Mouse (Mus musculus) monocyte, adult 5-6 weeks (primary cell): ENCODE measurements around the gene Dph3. TPM values are rescaled to one million over a fixed set of nuclear protein-coding genes. Genes with fewer than 3 reads are reported as not detected.
"Not testable (repeated sequence)": the region's sequence is repeated elsewhere in the genome, so short reads cannot be mapped to it uniquely, and the experiment has no call there.

Source experiments
- ATAC-seq: fragments of 153-309, 156-312 bp; replicated peaks from 2 replicates; pipeline ENCODE4 v1.8.0; 2017; ENCODE audit warnings: mild to moderate bottlenecking; ENCODE audit not compliant: low TSS enrichment, insufficient number of reproducible peaks, severe bottlenecking, poor library complexity, low FRiP score
- total RNA-seq: library from RNA; stranded (forward); fragments of 200-1000, 200-491, 200-594 nt; gene quantifications from 3 replicates; pipeline ENCODE4 v1.2.3, GENCODE M21; 2017

The Dph3 gene
- total RNA-seq, 1 experiment from 2014 or later = 102 TPM

- ATAC-seq = no peak
These were observed 5.6 kb upstream of the Dph3 start for GRCm38 (mm10) chr14:32091124-32091523.

- not testable (repeated sequence) for ATAC-seq
These were observed 2.2 kb upstream of the Dph3 start for GRCm38 (mm10) chr14:32087584-32088248.

DNA sequence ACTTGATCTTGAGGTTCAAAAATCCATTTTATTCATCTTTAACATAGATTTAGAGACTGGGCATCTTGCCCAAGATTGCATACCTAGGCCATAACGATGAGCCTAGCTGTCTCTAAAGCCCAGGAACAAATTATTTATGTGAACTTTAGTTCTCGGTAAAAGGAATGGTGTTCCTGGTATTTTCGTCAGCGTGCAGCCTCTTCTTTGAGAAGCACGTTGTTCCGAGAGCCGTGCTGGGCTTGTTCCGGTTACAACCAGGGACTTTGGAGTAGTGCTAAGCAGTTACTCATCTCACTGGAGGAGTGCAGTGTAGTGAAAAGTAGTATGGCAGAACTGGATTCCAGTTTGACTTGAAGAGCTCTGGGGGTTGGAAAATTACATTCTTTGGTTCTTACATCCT, 697 bp upstream of the Dph3 start:
- ATAC-seq = no peak

DNA sequence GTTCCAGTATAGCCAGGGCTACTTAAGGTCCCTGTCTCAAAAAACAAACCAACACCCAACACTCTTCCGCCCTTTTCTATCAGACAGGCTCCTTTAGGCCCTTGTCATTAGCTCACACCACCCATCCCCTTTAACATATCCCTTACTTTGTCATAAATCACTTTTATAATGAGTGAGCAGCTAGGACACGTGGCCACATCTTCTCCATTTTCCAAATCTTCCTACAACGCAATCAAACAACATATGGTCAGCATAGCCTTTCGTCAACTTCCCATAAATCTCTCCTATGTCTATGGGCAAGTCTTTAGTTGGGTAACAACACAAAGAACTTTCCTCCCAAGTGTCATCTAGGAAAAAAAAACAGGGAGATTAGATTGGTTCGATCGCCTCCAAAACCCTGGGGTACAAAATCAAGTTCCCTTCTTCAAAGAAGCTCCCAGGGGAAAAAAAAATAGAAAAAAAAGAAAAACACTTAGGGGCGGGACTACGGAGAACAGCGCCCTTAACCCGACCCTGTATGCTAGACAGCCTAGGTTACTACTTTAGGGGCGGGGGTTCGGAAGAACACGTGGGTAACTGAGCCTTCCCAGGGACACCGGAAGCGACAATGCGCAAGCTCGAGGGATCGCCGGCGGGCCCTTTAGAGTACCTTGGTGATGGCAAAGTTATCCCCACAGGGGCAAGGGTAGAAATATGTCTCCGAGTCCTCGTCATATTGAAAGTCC, 606 bp downstream of the Dph3 start, which contains the start of gene Oxnad1:
Gene Oxnad1 (plus strand): TSS at position 614 of the 725 bp plus-strand sequence.
- ATAC-seq = peak; percentile 77

- ATAC-seq = no peak
These were observed 2.1 kb downstream of the Dph3 start for GRCm38 (mm10) chr14:32083466-32083865.

- no peak for ATAC-seq
These were observed 2.6 kb downstream of the Dph3 start for GRCm38 (mm10) chr14:32082891-32083290.

DNA sequence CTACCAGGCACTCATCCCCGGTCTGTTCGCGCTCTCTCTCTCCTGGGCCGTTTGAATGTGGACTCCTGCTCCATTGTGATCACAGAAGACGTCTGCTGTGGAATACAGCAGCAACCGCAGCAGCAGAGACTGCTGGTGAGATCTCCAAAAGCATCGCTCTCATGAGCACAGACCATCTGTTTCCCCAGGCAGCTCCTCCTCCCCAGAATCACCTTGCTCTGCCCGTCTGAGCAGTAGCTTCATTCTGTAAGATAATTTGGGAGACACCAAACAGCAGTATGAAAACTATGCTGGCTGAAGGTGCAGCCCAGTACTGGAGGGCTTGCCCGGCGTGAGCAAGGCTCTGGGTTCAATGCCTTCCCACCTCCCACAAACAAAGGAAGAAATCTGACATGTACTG, 4.5 kb downstream of the Dph3 start:
- ATAC-seq = no peak

GRCm38 (mm10) chr14:32076896-32077575, 8.5 kb downstream of the Dph3 start:
- ATAC-seq = peak; percentile 55; the same call in 1 of the 2 replicates

DNA sequence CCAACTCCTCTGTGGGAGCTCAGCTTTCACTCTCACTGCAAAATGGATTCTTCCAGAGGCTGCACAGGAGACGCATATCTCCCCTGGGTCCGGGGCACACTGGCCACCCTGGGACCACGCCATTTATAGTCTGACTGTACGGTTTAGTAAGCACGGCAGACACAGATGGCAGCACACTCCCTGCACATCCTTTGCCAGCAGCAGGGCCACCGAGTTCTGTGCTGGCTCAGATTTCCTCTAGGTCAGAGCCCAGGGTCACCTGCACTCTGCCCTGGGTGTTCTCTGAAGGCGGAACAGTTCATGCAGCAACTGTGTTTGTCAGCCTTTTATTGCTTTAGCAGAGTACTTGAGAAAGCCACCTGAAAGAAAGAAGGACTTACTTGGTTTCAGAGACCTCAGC, 11.6 kb downstream of the Dph3 start:
- ATAC-seq = no peak

DNA sequence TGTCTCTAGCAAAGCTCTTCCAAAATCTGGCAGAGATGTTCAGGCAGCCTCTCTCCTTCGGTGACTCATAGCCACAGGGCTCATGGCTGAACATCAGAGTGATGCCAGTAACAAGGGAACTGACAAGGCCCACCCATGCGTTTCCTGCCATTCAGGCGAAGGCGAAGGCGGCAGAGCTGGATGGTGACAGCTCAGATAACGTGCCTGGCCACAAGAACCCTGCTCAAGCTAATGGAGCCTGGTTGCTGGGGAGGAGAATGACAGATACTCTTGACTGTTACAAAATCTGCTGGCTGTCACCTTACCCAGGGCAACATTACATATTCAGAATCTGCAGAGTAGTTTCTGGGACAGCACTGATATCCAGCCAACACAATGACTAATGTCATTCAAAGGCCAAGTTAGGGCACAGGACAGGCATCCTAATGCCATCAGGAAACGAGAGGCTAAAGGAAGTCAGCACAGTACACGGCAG, 12.3 kb downstream of the Dph3 start:
- ATAC-seq = no peak

GRCm38 (mm10) chr14:32072807-32073206, 12.7 kb downstream of the Dph3 start:
- no peak for ATAC-seq

DNA sequence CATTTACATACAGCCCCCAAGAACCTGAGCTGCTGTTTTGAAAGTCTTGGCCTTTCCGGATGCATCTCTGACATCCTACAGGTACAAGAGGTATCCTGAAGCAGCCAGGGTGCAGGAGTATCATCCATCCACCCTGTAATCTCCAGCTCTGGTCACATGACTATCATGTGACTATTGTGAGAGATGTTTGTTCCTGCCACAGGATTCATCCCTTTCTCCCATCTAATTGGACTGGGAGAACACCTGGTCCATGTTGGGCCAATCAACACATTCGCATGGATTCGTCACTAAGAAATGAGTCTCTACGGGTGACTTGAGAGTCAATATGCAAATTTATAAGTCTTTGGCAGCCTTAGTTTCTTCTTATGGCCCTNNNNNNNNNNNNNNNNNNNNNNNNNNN, 24.1 kb downstream of the Dph3 start:
- ATAC-seq = no peak

DNA sequence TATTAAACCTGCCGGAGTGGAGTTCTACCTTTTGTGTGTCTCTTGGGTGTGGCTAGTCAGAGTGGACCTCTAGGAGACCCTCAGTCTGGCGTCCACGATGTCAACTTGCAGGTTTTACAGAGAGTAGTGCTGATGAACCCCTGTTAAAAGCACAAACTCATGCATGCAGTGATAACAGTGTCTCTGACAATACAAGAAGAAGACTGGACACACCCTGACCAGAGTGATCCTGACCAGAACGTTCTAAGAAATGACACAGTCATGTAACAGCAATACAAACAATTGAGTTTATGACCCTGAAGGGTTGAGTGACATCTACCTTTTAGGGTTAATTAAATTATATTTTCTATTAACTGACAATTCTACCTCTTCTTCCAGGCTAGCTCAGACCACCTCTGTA, 27.9 kb downstream of the Dph3 start:
- no peak for ATAC-seq

- no peak for ATAC-seq
These were observed 28.9 kb downstream of the Dph3 start for GRCm38 (mm10) chr14:32056675-32057074.

- no peak for ATAC-seq
These were observed 29.7 kb downstream of the Dph3 start for GRCm38 (mm10) chr14:32055781-32056180.

DNA sequence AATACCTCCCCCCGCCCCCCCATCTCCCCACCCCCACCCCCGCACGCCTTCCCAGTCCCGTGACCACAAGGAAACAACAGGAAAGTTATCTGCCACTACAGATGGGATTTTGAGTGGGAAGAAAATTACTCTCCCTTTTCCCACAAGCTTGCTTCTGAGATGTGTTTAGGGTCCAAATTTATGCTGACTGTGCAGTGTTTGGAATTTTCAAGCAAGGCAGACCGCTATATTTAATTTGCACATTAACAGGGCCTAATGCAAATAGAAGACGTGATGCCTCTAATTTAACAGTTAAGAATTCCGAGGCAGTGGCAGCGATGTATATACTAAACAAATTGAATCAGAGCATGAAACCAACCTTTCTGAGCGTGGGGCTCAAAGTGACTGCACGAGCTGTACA, 30.7 kb downstream of the Dph3 start:
- no peak for ATAC-seq

DNA sequence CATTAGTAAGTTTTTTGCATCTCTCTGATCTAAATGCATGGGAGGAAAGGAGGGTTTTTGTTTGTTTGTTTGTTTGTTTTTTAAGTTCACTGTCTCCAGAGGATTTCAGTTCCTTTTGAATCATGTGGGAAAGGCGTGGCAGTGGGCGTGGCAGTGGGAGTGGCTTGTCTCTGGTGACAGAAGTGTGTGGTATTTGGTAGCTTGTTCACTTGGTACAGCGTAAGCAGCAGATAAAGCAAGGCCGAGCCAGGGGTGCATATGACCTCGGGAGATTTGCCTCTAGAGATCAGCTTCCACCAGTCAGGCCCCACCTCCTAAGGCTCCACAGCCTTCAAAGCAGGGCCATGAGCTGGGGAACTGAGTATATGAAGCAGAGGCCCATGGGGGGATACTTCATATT, 31.6 kb downstream of the Dph3 start:
- no peak for ATAC-seq

DNA sequence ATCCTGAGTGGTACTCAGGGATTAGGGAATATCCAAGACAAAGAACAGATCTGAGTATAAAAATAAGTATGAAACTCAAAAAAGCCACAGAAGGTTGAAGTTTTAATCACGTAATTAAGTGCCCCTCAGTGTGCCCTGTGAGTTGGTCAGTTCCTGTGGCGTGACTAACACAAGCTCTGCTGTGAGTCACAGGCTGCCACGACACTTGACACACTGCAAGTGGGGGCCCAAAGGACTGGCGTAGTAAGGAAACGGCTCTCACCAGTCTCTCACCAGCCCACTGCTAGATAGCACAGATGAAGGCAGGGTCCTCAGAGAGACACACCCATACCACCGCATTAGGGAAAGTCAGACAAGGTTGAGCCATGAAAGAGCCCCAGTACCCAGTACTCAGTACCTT, 35.4 kb downstream of the Dph3 start:
- ATAC-seq = no peak

DNA sequence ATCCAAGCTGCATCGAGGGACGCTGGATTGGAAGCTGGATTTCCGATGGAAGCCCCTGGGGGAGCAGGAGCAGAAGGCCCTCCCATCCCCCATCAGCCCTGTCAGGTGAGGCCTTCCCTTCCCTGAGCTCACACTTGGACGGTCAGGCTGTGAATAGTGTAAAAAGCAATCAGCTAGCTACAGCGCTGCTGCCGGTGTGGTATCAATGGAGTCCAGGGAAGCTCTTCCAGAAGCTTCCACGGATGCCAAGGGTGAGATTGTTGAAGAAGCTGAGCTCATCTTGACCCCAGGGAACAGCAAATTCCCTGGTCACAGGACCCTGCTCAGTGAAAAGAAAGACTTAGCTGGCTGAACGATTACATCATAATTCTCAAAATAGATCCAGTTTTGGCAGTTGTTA, 39.2 kb downstream of the Dph3 start:
- ATAC-seq = no peak

- no peak for ATAC-seq
These were observed 43.4 kb downstream of the Dph3 start for GRCm38 (mm10) chr14:32042108-32042507.
